Mouse (Mus musculus) retina, postnatal 7 days (tissue): ENCODE data around the gene Mfsd4a.

Experiments
- DNase-seq: peaks from one replicate; pipeline ENCODE4 v3.0.0-alpha.2; 2012; ENCODE audit warnings: low read depth, low spot score

Gene Mfsd4a

DNA sequence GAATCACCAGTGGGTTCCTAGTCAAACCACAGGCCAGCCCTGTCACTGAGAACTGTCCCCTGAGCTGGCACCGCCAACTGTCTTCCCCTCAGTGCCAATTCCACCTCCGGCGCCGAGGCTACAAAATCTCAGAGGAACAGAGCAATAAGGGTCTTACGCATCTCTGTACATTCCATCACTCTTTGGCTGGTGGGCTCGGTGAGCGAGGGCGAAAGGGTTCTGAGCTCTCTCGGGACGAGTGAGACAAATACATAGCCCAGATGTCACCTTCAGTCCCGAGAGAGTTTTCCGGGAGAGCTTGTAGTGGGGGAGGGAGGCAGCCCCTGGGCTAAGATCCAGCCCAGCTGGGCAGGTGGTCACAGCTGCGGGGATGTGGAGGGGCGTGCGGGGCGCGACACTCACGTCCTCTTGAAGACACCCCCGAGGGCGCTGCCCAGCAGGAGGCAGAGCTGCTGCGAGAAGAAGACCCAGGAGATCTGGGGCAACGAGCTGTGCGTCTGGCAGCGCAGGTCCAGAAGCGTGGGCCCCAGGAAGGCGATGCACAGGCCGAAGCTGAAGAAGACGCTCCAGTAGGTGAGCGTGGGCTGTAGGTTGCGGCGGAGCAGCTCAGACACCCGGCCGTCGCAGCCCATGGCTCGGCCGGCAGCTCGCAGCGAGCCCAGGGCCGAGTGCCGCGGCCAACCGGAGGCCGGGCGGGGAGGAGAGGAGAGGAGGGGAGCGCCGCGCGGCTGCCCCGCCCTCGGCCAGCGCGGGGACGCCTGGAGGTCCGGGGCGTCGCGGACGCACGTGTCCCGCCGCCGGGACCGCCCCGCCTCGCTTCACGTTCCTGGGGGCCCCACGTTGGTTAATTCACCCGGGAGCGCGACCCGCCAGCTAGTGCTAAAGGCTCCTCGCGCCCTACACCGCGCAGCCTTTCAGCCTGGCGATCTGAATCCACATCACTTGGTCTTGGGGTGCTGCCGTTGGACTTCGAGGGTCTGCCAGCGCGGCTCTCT is at the start of gene Mfsd4a:
Mfsd4a (minus strand) TSS at position 802 of the 995 bp plus-strand sequence.
- DNase-seq: peak; percentile 19

DNA sequence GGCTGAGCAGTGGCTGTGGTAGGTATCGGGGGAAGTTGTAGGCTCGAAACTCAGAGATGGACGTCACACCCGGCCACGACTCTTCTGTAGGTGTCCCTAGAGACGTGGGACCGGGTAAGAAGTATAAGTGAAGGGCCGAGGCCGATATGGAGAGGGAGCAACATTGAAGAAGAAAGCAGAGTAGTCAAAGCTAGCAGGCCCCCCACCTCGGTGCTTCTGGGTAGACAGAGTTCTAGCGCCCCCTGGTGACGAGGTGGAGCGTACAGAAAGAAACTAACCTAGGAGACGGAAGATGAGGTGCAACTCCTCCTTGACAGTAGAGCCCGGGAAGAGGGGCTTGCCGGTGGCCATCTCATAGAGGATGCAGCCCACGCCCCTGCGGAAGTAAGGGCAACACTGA is 48.7 kb upstream of the Mfsd4a start:
- DNase-seq: peak; percentile 61

DNA sequence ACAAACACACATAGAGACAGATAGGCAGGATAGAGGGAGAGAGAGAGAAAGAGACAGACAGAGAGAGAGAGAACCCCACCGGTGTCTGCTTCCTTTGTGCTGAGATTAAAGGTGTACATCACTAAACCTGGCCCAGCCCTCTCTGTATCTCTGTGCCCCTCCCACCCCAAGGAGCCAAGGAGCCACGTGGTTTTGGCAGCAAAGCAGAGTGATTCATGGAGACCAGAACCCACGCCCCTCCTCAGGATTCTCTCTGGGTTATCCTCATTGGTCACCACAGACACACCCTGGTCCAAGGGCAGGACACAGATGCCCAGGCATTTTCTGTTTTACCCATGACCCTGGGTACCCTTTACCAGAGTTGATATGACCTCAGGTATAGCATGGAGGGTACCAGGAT is 45.2 kb upstream of the Mfsd4a start:
- no peak for DNase-seq

DNA sequence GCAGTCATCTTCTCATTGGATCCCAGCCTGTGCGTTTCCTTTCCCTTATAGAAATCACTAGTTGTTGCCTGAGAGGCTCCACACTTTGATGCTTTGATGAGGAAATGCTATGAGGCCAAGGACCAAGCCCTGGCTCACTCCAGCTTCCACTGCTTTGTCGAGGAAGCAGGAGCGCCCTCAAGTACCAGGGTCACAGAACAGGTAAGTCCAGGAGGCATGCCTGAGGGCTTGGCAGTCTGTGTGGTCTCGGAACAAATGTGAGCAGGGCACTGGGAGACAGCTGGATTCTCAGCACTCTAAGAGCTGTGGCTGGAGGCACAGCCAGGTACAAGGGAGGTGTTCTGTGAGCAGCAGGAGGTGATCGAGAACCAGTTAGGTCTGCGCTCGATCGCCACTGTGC is 44.6 kb upstream of the Mfsd4a start:
- DNase-seq: no peak

DNA sequence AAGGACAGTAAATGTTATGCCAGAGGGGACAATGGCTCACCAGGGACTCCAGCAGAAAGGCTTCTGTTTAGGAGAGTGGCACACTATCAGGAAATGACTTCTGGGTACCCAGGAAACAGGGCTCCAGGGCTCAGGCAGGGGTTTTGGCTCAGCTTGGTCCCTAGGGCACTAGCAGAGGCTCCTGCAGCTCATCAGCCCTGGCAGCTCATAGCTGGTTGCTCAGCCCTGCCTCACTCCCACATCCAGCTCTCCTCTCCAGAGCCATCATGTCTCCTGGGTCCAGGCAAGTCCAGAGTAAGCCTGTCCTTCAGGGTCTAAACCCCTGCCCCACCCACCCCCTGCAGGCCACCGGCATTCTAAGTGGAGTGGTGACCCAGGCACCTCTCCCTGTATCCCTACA is 43.5 kb upstream of the Mfsd4a start:
- DNase-seq: no peak

DNA sequence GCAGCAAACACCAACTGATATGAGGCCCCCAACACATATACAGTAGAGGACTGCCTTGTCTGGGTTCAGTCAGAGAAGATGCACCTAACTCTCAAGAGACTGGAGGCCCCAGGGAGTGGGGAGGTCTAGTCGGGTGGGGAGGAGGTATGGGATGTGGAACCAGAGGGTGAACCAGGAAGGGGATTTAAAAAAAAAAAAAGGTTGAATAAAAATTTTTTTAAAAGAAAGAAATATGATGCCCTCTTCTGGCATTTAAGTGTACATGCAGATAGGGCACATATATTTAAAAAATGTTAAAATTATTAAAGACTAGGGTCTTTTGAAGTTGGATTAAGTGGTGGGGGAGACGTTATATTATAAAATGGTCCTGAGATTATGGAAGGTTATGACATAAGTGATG is 41.5 kb upstream of the Mfsd4a start:
- DNase-seq: no peak

DNA sequence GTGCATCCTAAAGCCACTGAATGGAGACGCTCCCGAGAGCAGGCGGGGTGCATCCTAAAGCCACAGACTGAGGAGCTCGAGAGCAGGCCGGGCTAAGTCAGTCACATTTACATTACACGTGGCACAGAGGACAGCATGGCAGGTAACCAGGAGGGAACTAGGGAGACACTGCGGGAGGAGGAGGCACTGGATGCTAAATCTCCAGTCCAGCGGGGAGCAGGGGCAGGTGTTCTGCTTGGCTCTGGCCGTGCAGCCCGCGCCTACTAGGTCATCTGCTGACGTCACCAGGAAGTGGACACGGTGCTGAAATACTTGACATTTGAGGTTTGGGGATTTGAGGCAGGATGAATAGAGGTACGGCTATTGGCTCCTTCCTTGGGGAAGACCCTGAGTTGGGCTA is 36.5 kb upstream of the Mfsd4a start:
- DNase-seq: no peak

DNA sequence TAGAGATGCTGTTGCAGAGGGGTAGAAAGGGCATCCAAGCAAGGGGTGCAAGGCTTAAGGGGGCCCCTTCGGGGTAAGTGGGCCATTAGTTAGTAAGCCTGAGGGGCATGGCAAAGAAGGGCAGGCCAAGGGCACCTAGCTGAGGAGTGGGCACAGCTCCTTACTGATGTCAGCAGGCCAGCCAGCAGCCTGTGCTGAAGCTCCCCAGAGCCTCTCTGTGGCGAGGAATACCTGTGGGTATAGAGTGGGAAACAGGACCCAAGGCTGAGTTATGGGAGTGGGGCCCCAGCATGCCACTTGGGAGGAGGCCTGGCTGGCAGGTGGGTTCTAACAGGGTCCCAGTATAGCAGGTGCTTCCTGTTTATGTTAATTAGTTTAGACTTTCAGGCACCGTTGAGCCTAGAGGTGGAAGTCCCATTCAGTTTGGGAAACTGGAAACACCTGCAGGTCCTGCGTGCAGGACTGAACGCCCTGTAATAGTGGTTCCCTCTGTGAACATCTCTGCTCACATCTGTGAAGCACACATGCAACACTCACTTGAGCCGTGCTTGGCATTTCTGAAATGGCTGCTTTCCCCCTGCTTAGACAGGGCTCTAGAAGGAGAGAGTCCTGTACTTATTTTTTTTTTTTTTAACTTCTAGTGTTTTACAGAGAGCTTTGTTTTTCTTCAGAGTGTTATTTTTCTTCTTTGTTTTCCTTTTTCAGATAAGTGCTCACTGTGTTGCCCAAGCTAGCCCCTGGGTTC is 34.3 kb upstream of the Mfsd4a start:
- no peak for DNase-seq

DNA sequence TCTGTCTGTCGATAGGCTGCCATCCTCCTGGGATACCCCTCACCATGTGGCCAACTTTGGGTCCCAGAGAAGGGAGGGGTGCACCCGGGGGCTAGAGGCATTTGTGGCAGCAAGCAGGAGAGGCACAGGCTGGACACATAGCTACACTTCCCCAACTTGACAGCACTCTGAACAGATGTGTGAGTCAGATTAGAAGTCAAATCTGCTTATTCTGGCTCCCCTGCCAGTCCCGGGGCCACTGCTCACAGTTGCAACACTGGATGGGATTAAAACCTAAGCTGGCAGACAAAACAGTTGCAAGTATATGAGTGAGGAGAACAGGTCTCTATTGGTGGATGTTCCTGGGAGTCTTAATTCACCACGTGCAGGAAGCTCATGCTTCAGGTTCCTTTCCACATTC is 31.9 kb upstream of the Mfsd4a start:
- no peak for DNase-seq

DNA sequence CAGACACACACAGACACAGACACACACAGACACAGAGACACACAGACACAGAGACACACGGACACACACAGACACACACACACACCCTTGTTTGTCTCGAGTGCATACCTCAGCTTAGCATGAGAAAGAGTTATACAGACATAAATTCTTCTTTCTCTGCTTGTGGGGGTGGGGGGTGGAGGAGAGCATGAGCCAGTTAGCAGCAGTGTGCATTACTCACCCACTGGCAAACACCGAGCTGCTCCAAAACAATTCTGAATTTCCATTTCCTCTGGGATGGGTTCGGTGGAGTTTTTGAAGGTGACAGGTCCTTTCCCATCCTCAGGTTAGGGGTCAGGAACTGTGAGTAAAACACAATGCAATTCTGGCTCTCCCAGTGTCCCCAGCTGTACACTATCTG is 31.2 kb upstream of the Mfsd4a start:
- no peak for DNase-seq

DNA sequence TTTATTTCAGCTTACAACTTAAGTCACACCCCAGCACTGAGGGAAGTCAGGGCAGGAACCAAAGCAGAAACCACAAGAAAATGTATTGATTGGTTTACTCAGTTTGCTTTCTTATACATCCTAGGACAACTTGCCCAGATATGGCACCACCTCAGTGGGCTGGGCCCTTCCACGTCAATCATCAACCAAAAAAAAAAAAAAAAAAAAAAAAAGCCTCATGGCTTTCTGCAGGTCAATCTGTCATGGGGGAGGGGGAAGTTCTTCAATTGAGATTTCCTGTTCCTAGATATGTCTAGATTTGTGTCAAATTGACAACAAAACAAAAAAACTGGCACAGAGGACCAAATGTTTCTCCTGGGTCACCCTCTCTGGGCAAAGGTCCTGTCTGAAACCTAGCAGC is 30.2 kb upstream of the Mfsd4a start:
- no peak for DNase-seq

DNA sequence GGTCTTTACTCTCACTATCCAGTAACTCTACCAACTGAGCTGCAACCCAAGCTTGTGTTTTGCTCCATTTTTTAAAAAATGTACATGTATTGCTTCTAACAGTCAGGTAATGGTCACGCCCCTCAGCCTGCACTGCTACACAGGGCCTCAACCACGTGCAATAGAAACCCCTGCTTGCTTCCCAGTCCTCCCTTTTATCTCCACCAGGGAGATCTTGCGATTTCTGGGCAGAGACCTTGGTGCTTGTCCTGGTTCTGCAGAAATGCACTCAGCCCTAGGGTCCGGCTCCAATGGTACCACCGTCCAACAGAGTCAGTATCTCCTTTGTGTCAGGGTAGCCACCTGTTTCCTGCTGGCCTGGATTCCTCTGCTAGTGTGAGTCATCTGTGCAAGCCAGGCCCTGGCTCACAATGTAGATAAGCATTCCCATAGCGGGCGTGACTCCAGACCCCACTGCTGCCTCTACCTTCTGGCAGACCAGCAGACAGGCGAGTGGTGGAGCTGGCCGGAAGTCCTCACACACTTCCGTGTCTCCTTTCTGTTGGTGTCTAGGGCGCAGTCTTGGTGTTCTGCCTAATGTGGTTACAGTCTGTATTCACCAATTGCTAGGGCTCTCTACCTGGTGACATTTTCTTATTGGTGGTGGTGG is 27.6 kb upstream of the Mfsd4a start:
- DNase-seq: no peak

DNA sequence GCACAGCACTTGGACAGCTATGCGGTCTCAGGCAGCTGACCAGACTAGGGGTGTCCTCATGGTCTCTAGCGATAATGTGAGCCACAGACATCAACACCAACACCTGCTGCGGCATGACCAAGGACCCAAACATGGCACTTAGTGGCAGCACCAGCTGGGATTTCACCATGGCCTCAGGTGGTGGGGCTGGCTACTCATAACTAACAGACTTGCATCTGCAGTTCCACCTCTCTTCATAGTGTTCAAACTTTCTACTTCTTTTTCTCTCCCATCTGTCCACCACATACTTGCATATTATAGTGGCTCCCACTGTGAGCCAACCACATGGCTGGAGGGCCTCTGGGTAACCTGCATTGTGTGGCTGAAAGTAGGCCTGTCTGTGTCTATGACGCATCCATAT is 25.4 kb upstream of the Mfsd4a start:
- no peak for DNase-seq

DNA sequence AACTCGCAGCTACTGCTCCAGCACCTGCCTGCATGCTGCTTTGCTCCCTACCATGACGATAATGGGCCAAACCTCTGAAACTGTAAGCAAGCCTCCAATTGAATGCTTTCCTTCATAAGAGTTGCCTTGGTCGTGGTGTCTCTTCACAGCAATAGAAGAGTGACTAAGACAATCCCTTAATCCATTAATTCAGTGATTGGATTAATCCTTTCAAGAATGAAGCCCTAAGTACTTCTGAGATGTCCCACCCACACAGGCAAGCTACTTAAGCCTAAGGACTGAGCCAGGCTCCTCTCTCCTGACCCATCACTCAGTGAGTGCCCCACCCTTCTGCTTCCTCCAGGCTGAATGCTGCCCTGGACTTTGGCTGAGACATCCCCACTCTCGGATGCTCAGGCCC is 22.4 kb upstream of the Mfsd4a start:
- DNase-seq: peak; percentile 61

DNA sequence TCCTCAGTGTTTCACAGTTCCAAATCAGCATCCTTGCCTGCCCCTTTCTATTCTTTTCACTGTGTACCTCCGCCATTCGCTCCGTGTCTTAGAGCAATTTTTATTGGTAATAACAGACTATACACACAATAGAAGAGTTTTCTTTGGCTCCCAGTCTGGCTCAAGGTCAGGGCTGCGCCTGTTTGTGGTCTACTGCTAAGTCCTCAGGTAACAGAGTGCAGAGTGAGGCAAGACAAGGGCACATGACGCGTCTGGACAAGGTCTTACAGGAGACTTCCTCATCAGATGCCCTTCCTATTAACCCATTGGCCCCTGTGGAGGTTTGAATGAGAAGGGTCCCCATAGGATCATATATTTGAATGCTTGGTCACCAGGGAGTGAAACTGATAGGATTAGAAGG is 21.9 kb upstream of the Mfsd4a start:
- peak; percentile 35 for DNase-seq

DNA sequence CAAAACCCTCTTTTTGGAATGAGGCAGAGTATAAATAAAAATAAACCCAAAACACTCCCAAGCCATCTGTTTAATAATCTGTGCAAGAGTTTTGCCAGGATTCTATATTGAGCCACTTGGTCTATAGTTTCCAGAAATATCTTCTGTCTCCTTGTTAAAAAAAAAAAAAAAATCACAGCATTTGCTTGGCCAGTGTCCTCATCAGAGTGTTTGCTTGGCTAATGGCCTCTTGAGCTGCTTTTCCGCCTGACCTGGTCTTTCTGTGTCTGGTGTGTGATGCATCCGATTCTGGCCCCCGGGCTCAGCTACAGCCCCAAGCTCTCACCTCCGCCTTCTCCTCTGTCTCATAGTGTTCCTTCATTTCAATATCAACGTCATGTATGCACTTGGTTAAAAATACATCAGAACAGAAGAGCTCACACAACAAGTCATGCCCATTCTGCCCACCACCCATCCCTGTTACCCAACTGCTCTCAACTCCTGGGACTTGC is 20.4 kb upstream of the Mfsd4a start:
- DNase-seq: no peak

DNA sequence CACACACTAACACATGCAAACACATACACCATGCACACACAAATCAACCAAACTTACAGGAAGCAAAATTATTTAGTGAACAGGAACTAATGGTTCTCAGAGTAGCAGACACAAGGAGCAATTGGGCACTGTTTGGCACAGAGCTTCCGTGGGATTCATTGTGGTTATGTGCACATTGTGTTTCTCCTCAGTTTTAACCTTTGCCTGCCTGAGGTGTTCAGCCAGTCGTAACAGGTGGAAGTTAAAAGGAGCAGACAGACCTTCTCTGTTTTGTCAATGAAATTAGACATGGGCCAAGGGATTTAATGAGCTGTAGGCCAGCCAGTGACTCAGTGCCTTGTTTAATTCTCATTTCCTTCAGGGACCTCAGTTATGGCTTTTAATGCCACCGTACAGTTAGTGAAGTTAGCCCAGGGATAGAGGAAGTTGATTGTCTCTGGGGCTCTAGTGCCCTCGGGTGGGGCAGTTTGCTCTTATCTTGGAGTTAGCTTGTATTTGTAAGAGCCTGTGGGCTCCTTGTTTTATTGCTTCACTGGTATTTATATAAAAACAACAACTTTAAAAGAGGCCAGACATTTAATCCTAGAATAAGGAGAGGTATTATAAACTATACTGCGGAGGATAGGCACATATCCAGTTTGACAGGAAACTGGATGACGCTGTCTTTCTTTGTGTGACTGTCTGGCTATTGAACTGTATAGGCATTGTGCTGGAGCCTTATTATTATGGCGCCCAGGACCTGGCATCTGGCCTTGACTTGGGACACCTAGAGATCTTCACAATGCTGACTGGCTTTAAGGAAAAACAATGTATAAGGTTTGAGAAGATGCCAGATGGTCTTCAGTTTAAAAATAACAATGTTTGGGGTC is 17.6 kb upstream of the Mfsd4a start:
- no peak for DNase-seq

DNA sequence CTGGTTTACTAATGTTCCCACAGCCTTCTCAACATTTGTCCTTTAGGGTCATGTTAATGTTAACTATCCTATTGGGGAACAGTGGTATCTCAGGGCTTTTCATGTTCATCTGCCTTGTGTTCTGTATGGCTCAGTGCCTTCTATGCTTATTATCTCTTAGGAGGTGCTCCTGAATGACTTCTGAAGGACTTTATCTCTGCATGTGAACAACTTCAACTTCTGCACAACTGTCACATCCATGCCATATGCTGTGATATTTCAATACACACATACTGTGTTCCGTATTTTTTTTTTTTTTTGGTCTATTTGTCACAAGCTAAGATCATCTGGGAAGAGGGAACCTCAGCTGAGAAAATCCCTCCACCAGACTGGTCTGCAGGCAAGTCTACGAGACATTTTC is 10.6 kb upstream of the Mfsd4a start:
- no peak for DNase-seq

DNA sequence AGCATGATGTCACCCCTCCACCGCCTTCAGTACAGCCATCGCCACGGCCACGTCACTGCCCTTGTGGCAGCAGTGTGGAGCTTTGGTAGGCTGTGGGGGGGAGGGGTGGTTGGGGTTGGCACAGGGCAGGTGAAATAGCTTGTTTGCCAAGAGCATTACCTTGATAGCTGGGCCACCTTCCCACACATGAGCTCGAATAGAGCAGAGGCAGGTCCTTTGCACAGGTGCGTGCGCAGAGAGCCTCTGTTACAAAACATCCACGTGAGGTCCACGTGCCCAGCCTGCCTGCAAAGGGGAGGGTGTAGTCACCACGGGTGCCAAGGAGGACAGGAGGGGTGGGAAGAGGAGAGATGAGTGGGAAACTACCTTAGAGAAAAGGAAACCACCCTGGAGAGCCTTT is 7.7 kb upstream of the Mfsd4a start:
- DNase-seq: no peak

DNA sequence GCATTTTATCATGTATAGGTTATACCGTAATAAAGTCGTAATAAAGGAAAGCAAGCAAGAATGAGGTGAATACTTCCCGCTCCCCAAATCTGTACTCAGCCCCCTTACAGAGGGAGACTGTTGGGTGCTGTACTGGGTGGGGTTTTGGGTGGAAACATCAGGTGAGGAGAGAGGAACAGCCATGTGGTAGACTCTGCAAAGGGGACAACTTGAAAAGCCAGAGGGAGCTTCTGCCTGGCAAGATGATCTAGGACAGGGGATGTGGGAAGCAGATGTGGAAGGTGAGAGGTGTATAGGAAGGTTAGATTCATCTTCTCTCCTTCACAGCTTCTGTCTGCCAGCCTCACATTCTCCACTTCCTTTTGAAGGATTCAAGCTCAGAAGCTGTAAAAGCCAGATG is 2.8 kb upstream of the Mfsd4a start:
- no peak for DNase-seq

DNA sequence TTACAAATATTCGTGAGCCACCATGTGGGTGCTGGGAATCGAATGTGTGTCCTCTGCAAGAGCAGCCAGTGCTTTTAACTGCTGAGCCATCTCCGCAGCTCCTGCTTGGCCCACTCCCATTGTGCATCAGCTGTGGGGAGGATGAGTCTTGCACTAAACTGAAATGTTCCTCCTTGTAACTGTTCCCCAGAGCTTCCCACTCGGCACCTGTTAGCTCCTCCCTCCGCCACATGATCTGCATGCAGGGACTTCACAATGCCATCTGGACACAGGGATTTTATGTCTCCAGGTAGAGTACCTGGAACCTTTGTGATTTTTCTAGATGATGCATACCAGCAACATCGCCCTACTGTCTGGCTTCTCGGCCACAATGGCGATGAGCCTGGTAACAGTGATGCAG is 1.6 kb upstream of the Mfsd4a start:
- no peak for DNase-seq
